ENCODE assay signal across 8 mouse cellular contexts in the genomic region with DNA sequence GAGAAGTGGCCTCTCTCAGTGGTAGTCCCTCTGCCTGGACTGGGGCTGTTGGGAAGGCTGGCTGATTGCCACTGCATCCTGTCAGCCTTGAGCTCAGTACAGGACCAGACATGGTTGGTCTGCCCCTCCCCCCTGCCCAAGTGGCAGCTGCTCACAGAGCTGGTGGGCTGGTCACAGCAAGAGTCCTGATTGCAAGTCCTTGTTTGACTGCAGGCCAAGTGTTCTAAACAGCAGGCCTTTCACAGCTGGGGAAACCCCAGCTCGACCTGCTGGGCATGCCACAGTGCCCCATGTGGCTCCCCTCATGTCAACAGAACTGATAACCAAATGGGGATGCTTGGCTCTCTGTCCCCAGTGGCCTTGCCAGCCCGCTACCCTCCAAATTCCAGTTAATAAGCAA. TPM values are rescaled to one million over a fixed set of nuclear protein-coding genes. Genes with fewer than 3 reads are reported as not detected.
DNase-seq lines count a peak whose midpoint lies in the region; ATAC-seq and TF ChIP-seq lines count a peak whose summit lies in the region.

No protein-coding gene starts in this region.

- no peak overlapping the region for H3K27ac ChIP-seq in forebrain, postnatal 0 days (ENCODE audit: low read depth, low read length)
- H3K27ac ChIP-seq in hindbrain, embryonic 14.5 days: no peak overlapping the region
- H3K27ac ChIP-seq in limb, embryonic 13.5 days: peak overlapping the region; percentile 22; the same call in 1 of the 2 replicates
- H3K27ac ChIP-seq in neural tube, embryonic 11.5 days (ENCODE audit: low read depth, low read length): no peak overlapping the region

- no peak overlapping the region for H3K4me3 ChIP-seq in forebrain, postnatal 0 days (ENCODE audit: low read depth, low read length)
- H3K4me3 ChIP-seq in hindbrain, embryonic 14.5 days (replicated peaks; ENCODE audit: low read length): no peak overlapping the region
- no peak overlapping the region for H3K4me3 ChIP-seq in limb, embryonic 13.5 days
- H3K4me3 ChIP-seq in neural tube, embryonic 11.5 days (ENCODE audit: low read depth, low read length): no peak overlapping the region

- no peaks in the 10 kb centered on the region for H3K27me3 ChIP-seq in forebrain, postnatal 0 days (ENCODE audit: insufficient read depth, low read length)
- no peaks in the 10 kb centered on the region for H3K27me3 ChIP-seq in hindbrain, embryonic 14.5 days (ENCODE audit: control insufficient read depth, insufficient read depth, low read length)
- no peaks in the 10 kb centered on the region for H3K27me3 ChIP-seq in limb, embryonic 13.5 days
- H3K27me3 ChIP-seq in neural tube, embryonic 11.5 days (ENCODE audit: control insufficient read depth, insufficient read depth, low read length): no peaks in the 10 kb centered on the region

- no peak for ATAC-seq in frontal cortex, adult (ENCODE audit: low TSS enrichment)
- ATAC-seq in forebrain, postnatal 0 days: peak; percentile 95
- peak; percentile 93 for ATAC-seq in hindbrain, embryonic 14.5 days (ENCODE audit: low FRiP score)
- peak; percentile 86 for ATAC-seq in limb, embryonic 13.5 days (ENCODE audit: low FRiP score, low read depth)
- peak; percentile 67 for ATAC-seq in neural tube, embryonic 11.5 days (ENCODE audit: insufficient read depth, low FRiP score, low TSS enrichment)
- no peak for ATAC-seq in erythroid progenitor cell, adult 5-6 weeks (replicated peaks; ENCODE audit: low FRiP score, poor library complexity, severe bottlenecking)

- 16% methylated on average over 2 of the region's 2 CpGs for WGBS in forebrain, postnatal 0 days
- WGBS in hindbrain, embryonic 14.5 days: 7% methylated on average over 2 of the region's 2 CpGs
- WGBS in limb, embryonic 13.5 days: 7% methylated on average over 2 of the region's 2 CpGs
- 15% methylated on average over 2 of the region's 2 CpGs for WGBS in neural tube, embryonic 11.5 days

- no peaks in the 10 kb centered on the region for H3K4me1 ChIP-seq in forebrain, postnatal 0 days (ENCODE audit: insufficient read depth)
- no peaks in the 10 kb centered on the region for H3K4me1 ChIP-seq in hindbrain, embryonic 14.5 days (replicated peaks; ENCODE audit: control insufficient read depth, insufficient read depth, low read length)
- peaks cover 23% of the 10 kb centered on the region for H3K4me1 ChIP-seq in limb, embryonic 13.5 days
- H3K4me1 ChIP-seq in neural tube, embryonic 11.5 days (ENCODE audit: control insufficient read depth, insufficient read depth, low read length): no peaks in the 10 kb centered on the region

- H3K36me3 ChIP-seq in forebrain, postnatal 0 days (ENCODE audit: insufficient read depth): no peaks in the 10 kb centered on the region
- H3K36me3 ChIP-seq in hindbrain, embryonic 14.5 days (replicated peaks; ENCODE audit: control insufficient read depth, insufficient read depth): no peaks in the 10 kb centered on the region
- H3K36me3 ChIP-seq in limb, embryonic 13.5 days: no peaks in the 10 kb centered on the region
- H3K36me3 ChIP-seq in neural tube, embryonic 11.5 days (ENCODE audit: control insufficient read depth, insufficient read depth, low read length): no peaks in the 10 kb centered on the region

- DNase-seq in frontal cortex, postnatal 10 days (ENCODE audit: low spot score in 2 of 2): peak; percentile 58 to 72
- DNase-seq in adrenal gland, postnatal 36 days: peak; percentile 28 to 47
- DNase-seq in forebrain, postnatal 0 days: peak; percentile 71
- DNase-seq in hindbrain, embryonic 14.5 days (ENCODE audit: low spot score): peak; percentile 62
- DNase-seq in neural tube, embryonic 11.5 days (ENCODE audit: low spot score): peak; percentile 54

- TF ChIP-seq CTCF in forebrain, postnatal 0 days (IDR thresholded peaks at IDR 0.05; ENCODE audit: low read depth): no peak

- no peaks in the 10 kb centered on the region for H3K9me3 ChIP-seq in forebrain, postnatal 0 days (ENCODE audit: low read length)
- no peaks in the 10 kb centered on the region for H3K9me3 ChIP-seq in hindbrain, embryonic 14.5 days (ENCODE audit: control insufficient read depth, low read length)
- H3K9me3 ChIP-seq in limb, embryonic 13.5 days: no peaks in the 10 kb centered on the region
- no peaks in the 10 kb centered on the region for H3K9me3 ChIP-seq in neural tube, embryonic 11.5 days (ENCODE audit: control insufficient read depth, low read length)

- H3K4me2 ChIP-seq in forebrain, postnatal 0 days (ENCODE audit: low read depth): no peak overlapping the region
- H3K4me2 ChIP-seq in hindbrain, embryonic 14.5 days (replicated peaks): no peak overlapping the region
- no peak overlapping the region for H3K4me2 ChIP-seq in limb, embryonic 13.5 days (replicated peaks)
- H3K4me2 ChIP-seq in neural tube, embryonic 11.5 days (ENCODE audit: low read depth): no peak overlapping the region

- H3K9ac ChIP-seq in forebrain, postnatal 0 days: no peak overlapping the region
- H3K9ac ChIP-seq in hindbrain, embryonic 14.5 days: no peak overlapping the region
- H3K9ac ChIP-seq in limb, embryonic 13.5 days: no peak overlapping the region
- H3K9ac ChIP-seq in neural tube, embryonic 11.5 days (ENCODE audit: low read length): no peak overlapping the region

RNA-seq across cellular contexts. Expression of gene Klhl42, which starts 54.1 kb away (rescaled TPM):
- 10 to 100 TPM; 23.1 to 30.4 TPM for total RNA-seq in adrenal gland, postnatal 36 days (2021)
- 23.9 and 27.8 TPM in 2 replicates for total RNA-seq in forebrain, postnatal 0 days (2014; rRNA removed)
- 4.7 and 6.0 TPM in 2 replicates for polyA plus RNA-seq in forebrain, postnatal 0 days (2015; fragmentation: Nextera tagmentation; extraction: Ambion mirVana)
- polyA plus RNA-seq in hindbrain, embryonic 14.5 days (2014; fragmentation: Nextera tagmentation; extraction: Ambion mirVana): 11.0 and 12.4 TPM in 2 replicates
- polyA plus RNA-seq in limb, embryonic 13.5 days (2015; fragmentation: Nextera tagmentation; extraction: Ambion mirVana): 7.4 and 8.8 TPM in 2 replicates
- polyA plus RNA-seq in neural tube, embryonic 11.5 days (2014; fragmentation: Nextera tagmentation; extraction: Ambion mirVana): 8.4 and 10.0 TPM in 2 replicates
- 1.8 and 2.1 TPM in 2 replicates for total RNA-seq in erythroid progenitor cell, adult 5-6 weeks (2015; ENCODE audit: low replicate concordance)
- 0.30 and 0.64 TPM in 2 replicates for total RNA-seq in erythroid progenitor cell, adult 5-6 weeks (2017; ENCODE audit: low replicate concordance)

RNA-seq across cellular contexts. Expression of gene Mansc4, which starts 58.4 kb away (rescaled TPM):
- under 1 TPM in 1 of 2 experiments, not detected in 1; 0.33 TPM for total RNA-seq in adrenal gland, postnatal 36 days (2021)
- 1.0 and 1.6 TPM in 2 replicates for total RNA-seq in forebrain, postnatal 0 days (2014; rRNA removed)
- polyA plus RNA-seq in forebrain, postnatal 0 days (2015; fragmentation: Nextera tagmentation; extraction: Ambion mirVana): 0.79 and 1.6 TPM in 2 replicates
- 0.43 and 1.4 TPM in 2 replicates for polyA plus RNA-seq in hindbrain, embryonic 14.5 days (2014; fragmentation: Nextera tagmentation; extraction: Ambion mirVana)
- 1.8 and 2.1 TPM in 2 replicates for polyA plus RNA-seq in limb, embryonic 13.5 days (2015; fragmentation: Nextera tagmentation; extraction: Ambion mirVana)
- polyA plus RNA-seq in neural tube, embryonic 11.5 days (2014; fragmentation: Nextera tagmentation; extraction: Ambion mirVana): 0.22 and 0.32 TPM in 2 replicates
- not detected in 2 replicates for total RNA-seq in erythroid progenitor cell, adult 5-6 weeks (2015; ENCODE audit: low replicate concordance)
- not detected in 2 replicates for total RNA-seq in erythroid progenitor cell, adult 5-6 weeks (2017; ENCODE audit: low replicate concordance)

Comparison
In these comparisons a context has a peak if more than half of its experiments do, and no peak if none do; other contexts are left out.
1. ATAC-seq: peak in forebrain, postnatal 0 days (single experiment), hindbrain, embryonic 14.5 days (single experiment), limb, embryonic 13.5 days (single experiment) and neural tube, embryonic 11.5 days (single experiment); none in frontal cortex, adult (single experiment) and erythroid progenitor cell, adult 5-6 weeks (single experiment).
2. Peak in every context shown above with its lines, with median percentiles within 50 percentile points of each other: DNase-seq.